Mouse (Mus musculus): ENCODE data around the gene Cd200.

The Cd200 gene

GRCm38 (mm10) chr16:45344879-45345278 is 64.0 kb downstream of the Cd200 start:
- DNase-seq (ENCODE audit: low spot score in 2 of 2) = no peak

- DNase-seq (ENCODE audit: low spot score in 2 of 2) = no peak
Measured at GRCm38 (mm10) chr16:45336478-45336877, 72.4 kb downstream of the Cd200 start.

- DNase-seq (ENCODE audit: low spot score in 2 of 2) = no peak
Measured at GRCm38 (mm10) chr16:45334891-45335290, 74.0 kb downstream of the Cd200 start.

- DNase-seq (ENCODE audit: low spot score in 2 of 2) = no peak
Measured at GRCm38 (mm10) chr16:45334376-45334765, 74.5 kb downstream of the Cd200 start.

GRCm38 (mm10) chr16:45333678-45334375 is 75.0 kb downstream of the Cd200 start:
- no peak for DNase-seq (ENCODE audit: low spot score in 2 of 2)

- DNase-seq (ENCODE audit: low spot score in 2 of 2) = no peak
Measured at GRCm38 (mm10) chr16:45332591-45332990, 76.3 kb downstream of the Cd200 start.

Data from left cerebral cortex, adult 9 months (tissue).